11 mouse cellular contexts compared by ENCODE assay signal in genomic region chr2:166226331-166226730, GRCm38 (mm10).
"Had no signal": no experiment of that assay in that cellular context is flagged by ENCODE, and none has a peak within 500 bp of the region (broad histone marks: within the 10 kb centered on the region; RNA-seq: fewer than 3 reads in every experiment).

No protein-coding gene starts in this region.

- H3K27me3 ChIP-seq: limb, embryonic 13.5 days; neural tube, embryonic 15.5 days had no signal

- H3K4me2 ChIP-seq: limb, embryonic 13.5 days; neural tube, embryonic 15.5 days had no signal

- H3K4me1 ChIP-seq: neural tube, embryonic 15.5 days had no signal

- H3K9ac ChIP-seq: limb, embryonic 13.5 days; liver, embryonic 14.5 days; neural tube, embryonic 15.5 days had no signal

- H3K27ac ChIP-seq: limb, embryonic 13.5 days; liver, embryonic 14.5 days; neural tube, embryonic 15.5 days had no signal

- H3K36me3 ChIP-seq: limb, embryonic 13.5 days; neural tube, embryonic 15.5 days had no signal

- DNase-seq: kidney, adult 11 months; kidney, postnatal 10 days; lung, adult 18-20 months; midbrain, embryonic 14.5 days; right cerebral cortex, adult 18-20 months; right cerebral cortex, postnatal 25 days; thymus, postnatal 4 days had no signal

- H3K9me3 ChIP-seq: neural tube, embryonic 15.5 days had no signal

- H3K4me3 ChIP-seq: limb, embryonic 13.5 days; myocyte; neural tube, embryonic 15.5 days had no signal
